ENCODE assay signal across 9 mouse cellular contexts in the genomic region with DNA sequence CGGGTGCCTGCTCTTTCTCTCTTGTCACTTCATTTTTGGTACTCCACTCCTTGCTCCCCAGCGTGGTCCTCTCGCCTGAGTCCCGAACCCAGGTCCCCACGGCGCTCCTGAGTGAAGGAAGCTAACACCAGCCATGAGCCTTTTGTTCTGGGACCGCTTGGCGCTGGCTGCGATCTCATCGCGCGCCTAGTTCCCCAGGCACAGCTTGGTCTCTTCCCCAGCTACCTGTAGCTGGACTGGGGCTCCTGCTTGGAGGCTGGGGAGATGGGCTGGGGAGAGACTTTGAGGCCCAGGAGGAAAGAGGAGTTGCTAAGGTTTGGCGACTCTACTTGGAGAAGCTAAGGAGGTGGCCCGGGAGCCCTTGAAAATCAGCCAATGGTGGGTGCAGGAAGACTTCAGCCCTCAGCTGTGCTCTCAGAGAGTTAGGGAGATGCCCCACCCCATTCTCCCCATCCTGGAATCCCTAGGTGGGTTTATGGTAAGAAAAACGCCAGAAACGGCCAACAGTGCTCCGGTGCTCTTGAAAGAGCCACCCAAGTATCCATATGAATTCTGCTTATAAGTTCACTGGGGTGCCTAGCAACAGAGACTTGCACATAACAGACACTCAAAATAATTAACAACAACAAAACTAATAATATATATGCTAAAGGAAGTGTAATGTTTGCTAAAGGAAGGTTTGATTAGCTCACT. TPM values are rescaled to one million over a fixed set of nuclear protein-coding genes. Genes with fewer than 3 reads are reported as not detected.
DNase-seq lines count a peak whose midpoint lies in the region; ATAC-seq and TF ChIP-seq lines count a peak whose summit lies in the region.
"Had no signal": no experiment of that assay in that cellular context is flagged by ENCODE, and none has a peak within 500 bp of the region (broad histone marks: within the 10 kb centered on the region; RNA-seq: fewer than 3 reads in every experiment).

No protein-coding gene starts in this region.

- peaks cover 89% of the 10 kb centered on the region for H3K27me3 ChIP-seq in E14TG2a.4 (ENCODE audit: insufficient read depth, low read length)
- no peaks in the 10 kb centered on the region for H3K27me3 ChIP-seq in forebrain, embryonic 16.5 days (replicated peaks; ENCODE audit: control insufficient read depth, insufficient read depth, low read length)

- no peak for TF ChIP-seq CTCF in E14TG2a.4 (conservative IDR thresholded peaks at IDR 0.05; ENCODE audit: low read length)

- WGBS in forebrain, embryonic 16.5 days = 5% methylated on average over 17 of the region's 17 CpGs

- peaks cover 24% of the 10 kb centered on the region for H3K4me1 ChIP-seq in E14TG2a.4 (replicated peaks; ENCODE audit: low read depth, low read length)
- peaks cover 42% of the 10 kb centered on the region for H3K4me1 ChIP-seq in forebrain, embryonic 16.5 days (replicated peaks; ENCODE audit: control insufficient read depth, insufficient read depth, low read length)

- peak; percentile 50 for DNase-seq in embryo, embryonic 10.5 days (ENCODE audit: low spot score)
- DNase-seq in embryo, embryonic 9.5 days (ENCODE audit: extremely low spot score) = no peak
- no peak for DNase-seq in MN1 (ENCODE audit: low spot score)
- DNase-seq in layer of hippocampus, adult 11-12 months (ENCODE audit: low spot score) = no peak
- no peak for DNase-seq in right cerebral cortex, adult 18-20 months

- H3K4me3 ChIP-seq in E14TG2a.4 (replicated peaks; ENCODE audit: low read length) = peak overlapping the region; percentile 84
- peak overlapping the region; percentile 65 for H3K4me3 ChIP-seq in forebrain, embryonic 16.5 days (replicated peaks; ENCODE audit: low read length)

- H3K9ac ChIP-seq in forebrain, embryonic 16.5 days (replicated peaks; ENCODE audit: low read depth, low read length) = peak overlapping the region; percentile 84

- peak overlapping the region; percentile 94 for H3K27ac ChIP-seq in forebrain, embryonic 16.5 days (ENCODE audit: low read length)

- ATAC-seq in forebrain, embryonic 16.5 days = peak; percentile 9
- ATAC-seq in megakaryocyte, adult 5-6 weeks (ENCODE audit: poor library complexity, severe bottlenecking) = 0 out of 2 replicates have a peak, but pooled peaks have one; percentile 11

- H3K4me2 ChIP-seq in forebrain, embryonic 16.5 days (ENCODE audit: low read length) = peak overlapping the region; percentile 66

- H3K36me3 ChIP-seq in E14TG2a.4 (ENCODE audit: insufficient read depth, low read length) = no peaks in the 10 kb centered on the region
- no peaks in the 10 kb centered on the region for H3K36me3 ChIP-seq in forebrain, embryonic 16.5 days (ENCODE audit: control insufficient read depth, insufficient read depth)

- H3K9me3 ChIP-seq in E14TG2a.4 (ENCODE audit: low read length) = 0 out of 2 replicates have a peak, but pooled peaks cover 2% of the 10 kb centered on the region
- no peaks in the 10 kb centered on the region for H3K9me3 ChIP-seq in forebrain, embryonic 16.5 days (ENCODE audit: control insufficient read depth, low read length)

RNA-seq across cellular contexts. Expression of gene Kcnk10, which starts 2.8 kb away (rescaled TPM):
- polyA plus RNA-seq in forebrain, embryonic 16.5 days (2015; fragmentation: Nextera tagmentation; extraction: Ambion mirVana) = 57.8 and 58.8 TPM in 2 replicates
- total RNA-seq in megakaryocyte, adult 5-6 weeks (2015) = 0.33 TPM in 1 of 2 replicates, not detected in the other
- 0.11 and 0.37 TPM in 2 replicates for total RNA-seq in megakaryocyte, adult 5-6 weeks (2017)
- polyA plus RNA-seq: erythroblast, embryonic 14.5 days had no signal

RNA-seq across cellular contexts. Expression of gene Spata7, which starts 52.6 kb away (rescaled TPM):
- 27.4 and 32.1 TPM in 2 replicates for polyA plus RNA-seq in forebrain, embryonic 16.5 days (2015; fragmentation: Nextera tagmentation; extraction: Ambion mirVana)
- 1.9 and 3.4 TPM in 2 replicates for total RNA-seq in megakaryocyte, adult 5-6 weeks (2015)
- total RNA-seq in megakaryocyte, adult 5-6 weeks (2017) = 2.0 and 3.2 TPM in 2 replicates
